Mouse (Mus musculus) thymus, postnatal 25 days (tissue): ENCODE data around the gene Bbx.

Experiments
- DNase-seq: peaks from one replicate; pipeline ENCODE4 v3.0.0; 2022

Bbx gene

GRCm38 (mm10) chr16:50309411-50310042 lies 122.7 kb downstream of the Bbx start:
- no peak for DNase-seq

GRCm38 (mm10) chr16:50308256-50308655 lies 123.9 kb downstream of the Bbx start:
- no peak for DNase-seq

- no peak for DNase-seq
These were observed 125.0 kb downstream of the Bbx start for GRCm38 (mm10) chr16:50307231-50307630.

GRCm38 (mm10) chr16:50306727-50307126 lies 125.5 kb downstream of the Bbx start:
- no peak for DNase-seq

GRCm38 (mm10) chr16:50305156-50305555 lies 127.0 kb downstream of the Bbx start:
- DNase-seq, result no peak

GRCm38 (mm10) chr16:50302566-50302965 lies 129.6 kb downstream of the Bbx start:
- no peak for DNase-seq

GRCm38 (mm10) chr16:50298743-50299443 lies 133.3 kb downstream of the Bbx start:
- no peak for DNase-seq

GRCm38 (mm10) chr16:50293502-50294228 lies 138.5 kb downstream of the Bbx start:
- DNase-seq, result no peak

GRCm38 (mm10) chr16:50292834-50293233 lies 139.4 kb downstream of the Bbx start:
- no peak for DNase-seq

- no peak for DNase-seq
These were observed 142.4 kb downstream of the Bbx start for GRCm38 (mm10) chr16:50289764-50290163.

GRCm38 (mm10) chr16:50272813-50273212 lies 159.4 kb downstream of the Bbx start:
- no peak for DNase-seq

- no peak for DNase-seq
These were observed 169.5 kb downstream of the Bbx start for GRCm38 (mm10) chr16:50262647-50263046.

- no peak for DNase-seq
These were observed 170.0 kb downstream of the Bbx start for GRCm38 (mm10) chr16:50262209-50262608.

- no peak for DNase-seq
These were observed 170.4 kb downstream of the Bbx start for GRCm38 (mm10) chr16:50261741-50262140.

- no peak for DNase-seq
These were observed 177.5 kb downstream of the Bbx start for GRCm38 (mm10) chr16:50254522-50255159.

- DNase-seq, result no peak
These were observed 180.7 kb downstream of the Bbx start for GRCm38 (mm10) chr16:50251417-50251975.

GRCm38 (mm10) chr16:50250469-50250868 lies 181.7 kb downstream of the Bbx start:
- no peak for DNase-seq

- no peak for DNase-seq
These were observed 183.2 kb downstream of the Bbx start for GRCm38 (mm10) chr16:50249036-50249435.

- no peak for DNase-seq
These were observed 189.7 kb downstream of the Bbx start for GRCm38 (mm10) chr16:50242444-50242843.

GRCm38 (mm10) chr16:50241604-50242003 lies 190.6 kb downstream of the Bbx start:
- no peak for DNase-seq

GRCm38 (mm10) chr16:50235231-50235630 lies 197.0 kb downstream of the Bbx start:
- DNase-seq, result no peak

GRCm38 (mm10) chr16:50230624-50231023 lies 201.6 kb downstream of the Bbx start:
- DNase-seq, result no peak

GRCm38 (mm10) chr16:50228833-50229232 lies 203.4 kb downstream of the Bbx start:
- no peak for DNase-seq
